Mouse (Mus musculus) embryo, embryonic 11 days (tissue): ENCODE data around the gene Dnah17.

Experiments
- DNase-seq: peaks from one replicate; pipeline ENCODE4 v3.0.0-alpha.2; 2015

Dnah17 gene

DNA sequence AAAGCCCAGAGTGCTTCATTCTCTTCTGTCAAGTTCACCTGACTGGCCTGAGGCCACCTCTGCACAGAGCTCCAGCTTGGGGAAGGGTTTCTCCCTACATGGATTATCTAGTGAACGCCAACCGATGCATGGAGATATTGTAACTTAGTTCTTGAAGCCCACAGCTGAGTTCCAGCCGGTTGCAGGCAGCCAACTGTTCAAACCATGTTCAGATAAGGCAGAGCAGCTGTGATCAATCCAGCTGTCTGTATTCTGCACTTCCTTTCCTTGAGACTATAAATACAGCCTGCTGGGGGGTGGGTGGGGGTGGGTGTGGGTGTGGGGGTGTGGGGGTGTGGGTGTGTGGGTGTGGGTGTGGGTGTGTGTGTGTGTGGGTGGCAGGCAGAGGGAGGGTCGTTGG is 45.3 kb downstream of the Dnah17 start:
- DNase-seq: no peak

DNA sequence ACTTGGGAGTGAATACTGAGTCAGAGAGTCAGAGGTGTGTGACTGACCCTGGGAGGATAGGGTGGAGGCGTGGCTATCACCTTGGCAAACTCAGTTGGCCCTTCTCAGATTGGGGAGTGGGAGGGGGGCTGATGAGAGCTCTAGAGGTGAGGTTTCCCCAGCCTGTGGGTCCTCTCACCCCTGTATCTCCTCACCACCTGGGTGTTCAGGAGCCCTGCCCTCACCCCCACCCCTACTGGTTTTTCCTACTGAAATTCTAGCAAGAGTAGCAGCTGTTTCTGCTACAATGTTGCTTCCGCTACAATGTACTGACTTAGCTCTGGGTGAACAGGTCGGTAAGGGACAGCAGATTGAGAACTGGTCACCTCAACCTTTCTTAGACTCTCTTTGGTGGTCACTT is 46.2 kb downstream of the Dnah17 start:
- DNase-seq: no peak

DNA sequence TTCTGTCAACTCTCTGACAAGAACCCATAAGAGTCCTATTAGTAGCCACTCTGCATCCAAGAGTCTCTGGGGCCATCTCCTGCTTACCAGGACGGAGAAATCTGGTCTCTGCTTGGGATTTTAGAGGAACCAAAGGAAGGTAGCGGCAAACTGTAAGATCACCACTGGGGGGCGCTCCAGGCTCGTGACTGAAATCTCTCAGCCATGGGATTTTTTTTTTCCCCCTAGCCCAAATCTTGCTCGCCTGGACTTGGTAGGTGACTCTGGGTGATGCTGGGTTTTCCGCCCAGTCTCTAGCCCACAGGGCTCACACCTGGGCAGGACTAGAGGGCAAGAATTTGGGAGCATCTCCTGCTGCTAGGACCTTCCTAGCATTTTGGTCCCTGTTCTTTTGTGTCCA is 46.6 kb downstream of the Dnah17 start:
- DNase-seq: peak; percentile 84

DNA sequence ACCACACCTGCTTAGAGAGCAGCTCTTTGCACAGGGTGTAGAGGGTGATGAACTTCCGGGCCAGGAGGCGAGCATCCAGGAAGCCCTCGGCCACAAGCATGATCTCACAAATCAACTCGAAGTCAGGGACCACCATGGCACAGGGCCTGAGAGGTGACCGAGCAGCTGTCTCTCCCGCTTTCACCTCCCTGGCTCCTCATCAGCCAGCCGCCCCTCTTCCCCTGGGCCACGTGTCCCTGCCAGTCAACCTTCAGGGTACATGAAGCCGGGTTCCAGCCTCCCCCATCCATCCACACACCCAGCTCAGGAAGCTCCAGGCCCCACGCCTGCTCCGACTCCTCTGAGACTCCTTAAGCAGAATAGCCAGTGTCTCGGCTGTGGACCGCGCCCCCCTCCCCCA is 48.1 kb downstream of the Dnah17 start:
- DNase-seq: no peak

DNA sequence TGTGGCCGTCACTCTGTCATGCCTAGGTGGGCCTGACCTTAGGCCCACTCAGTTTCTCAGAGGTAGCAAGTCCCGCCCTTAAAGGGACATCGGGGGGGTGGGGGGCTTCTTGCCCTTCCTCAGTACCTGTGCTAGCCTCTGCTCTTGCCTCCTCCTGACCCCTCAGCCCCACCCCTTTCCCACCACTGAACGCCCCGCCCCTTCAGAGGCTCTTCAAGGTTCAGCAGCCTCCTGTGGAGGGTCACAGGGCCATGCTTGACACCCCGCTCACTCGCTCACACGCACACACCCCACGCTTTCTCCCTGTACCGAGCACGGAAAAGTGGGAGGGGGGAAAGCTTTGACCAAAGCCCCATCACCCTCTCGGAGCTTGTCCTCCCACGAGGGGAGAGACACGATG is 50.7 kb downstream of the Dnah17 start:
- no peak for DNase-seq

DNA sequence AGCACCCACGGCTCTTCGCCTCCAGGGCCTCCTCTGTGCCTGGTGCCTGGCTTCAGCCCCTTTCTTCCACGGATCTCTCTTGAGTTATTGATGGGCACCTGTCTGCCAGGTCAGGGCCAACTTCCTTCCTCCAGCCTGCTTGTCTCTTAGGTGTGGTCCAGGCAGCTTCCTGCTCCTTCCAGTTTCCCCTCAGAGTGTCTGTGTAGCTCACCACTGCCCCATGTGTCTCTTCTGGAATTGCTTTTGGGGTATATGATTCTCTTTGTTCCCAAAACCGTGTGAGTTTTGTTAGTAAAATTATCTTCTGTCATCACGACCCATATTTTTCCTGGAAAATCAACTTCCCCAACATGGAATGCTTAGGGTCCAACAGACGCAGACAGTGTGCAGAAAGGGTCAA is 53.5 kb downstream of the Dnah17 start:
- DNase-seq: no peak

DNA sequence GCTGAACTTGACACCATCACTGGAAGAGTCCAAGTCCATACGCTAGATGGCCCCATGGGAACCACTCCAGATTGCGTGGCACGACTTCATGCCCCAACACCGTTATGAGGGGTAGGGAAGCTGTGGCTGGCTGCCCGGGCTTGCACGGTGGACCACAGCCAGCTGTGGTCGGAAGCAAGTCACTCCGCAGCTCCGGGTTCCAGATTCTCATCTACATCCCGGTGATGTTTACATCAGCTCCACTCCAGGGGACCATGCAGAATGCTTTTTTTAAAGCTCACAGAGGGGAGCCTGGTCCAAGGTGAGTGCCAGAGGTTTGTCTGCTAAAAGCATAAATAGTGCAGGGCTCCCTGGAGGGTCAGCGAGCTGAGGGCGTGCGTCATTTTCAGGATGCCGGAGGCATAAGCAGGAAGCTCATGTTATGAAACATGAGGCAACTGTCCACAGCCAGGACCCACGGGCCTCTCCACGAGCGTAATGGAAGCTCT is 55.4 kb downstream of the Dnah17 start:
- DNase-seq: no peak

DNA sequence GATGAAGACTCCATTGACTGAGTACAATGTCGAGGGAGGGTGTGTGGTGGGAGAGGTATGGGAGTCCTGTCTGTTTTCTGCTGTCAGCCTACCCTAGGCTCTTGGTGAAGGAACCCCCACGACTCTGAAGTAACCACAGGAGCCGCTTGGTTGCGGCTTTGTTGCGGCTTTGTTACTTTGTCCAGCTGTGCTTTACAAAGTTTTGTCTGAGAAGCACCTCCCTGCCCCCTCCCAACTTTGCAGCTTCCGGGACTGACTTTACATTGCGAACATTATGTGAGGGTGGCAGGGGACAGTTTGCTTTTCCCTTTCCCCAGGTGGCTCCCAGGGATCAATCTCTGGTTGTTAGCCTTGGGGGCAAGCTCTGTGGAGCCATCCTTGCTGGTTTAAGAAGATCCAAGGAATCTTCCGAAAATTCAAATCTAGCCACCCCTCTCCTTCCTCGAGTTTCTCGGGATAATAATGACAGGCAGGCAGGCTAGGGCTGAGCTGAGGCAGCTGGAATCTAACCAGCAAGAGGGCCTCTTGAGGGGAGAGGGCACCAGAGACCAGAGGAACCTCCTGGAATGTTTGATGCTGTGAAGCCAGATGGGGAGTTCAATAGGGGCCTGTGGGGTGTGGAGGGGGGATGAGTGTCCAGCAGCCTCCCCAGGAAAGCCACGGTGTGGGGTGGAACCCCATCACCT is 59.1 kb downstream of the Dnah17 start:
- no peak for DNase-seq

DNA sequence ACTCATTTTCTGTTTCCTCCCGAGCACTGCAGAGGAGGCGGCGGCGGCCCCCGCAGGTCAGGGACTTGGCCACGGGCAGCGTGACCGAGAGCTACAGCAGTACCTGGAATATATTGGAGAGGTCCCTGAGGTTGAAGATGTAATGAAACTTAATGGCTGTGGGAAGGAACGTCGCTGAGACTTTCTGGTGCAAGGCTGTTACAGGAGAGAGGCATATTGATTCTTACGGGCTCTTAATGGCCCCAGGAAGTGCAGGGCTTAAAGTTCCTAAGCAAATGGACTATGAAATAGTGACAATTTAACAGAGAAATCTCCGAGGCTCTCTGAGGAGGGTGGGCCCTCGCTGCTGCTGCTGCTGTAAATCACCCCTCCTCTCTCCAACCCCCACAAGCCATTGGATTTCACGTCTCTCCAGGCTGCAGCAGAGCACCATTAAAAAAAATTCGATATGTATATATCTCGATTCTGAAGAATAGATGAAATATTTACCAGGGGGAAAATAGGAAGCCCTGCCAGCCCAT is 61.6 kb downstream of the Dnah17 start:
- no peak for DNase-seq

DNA sequence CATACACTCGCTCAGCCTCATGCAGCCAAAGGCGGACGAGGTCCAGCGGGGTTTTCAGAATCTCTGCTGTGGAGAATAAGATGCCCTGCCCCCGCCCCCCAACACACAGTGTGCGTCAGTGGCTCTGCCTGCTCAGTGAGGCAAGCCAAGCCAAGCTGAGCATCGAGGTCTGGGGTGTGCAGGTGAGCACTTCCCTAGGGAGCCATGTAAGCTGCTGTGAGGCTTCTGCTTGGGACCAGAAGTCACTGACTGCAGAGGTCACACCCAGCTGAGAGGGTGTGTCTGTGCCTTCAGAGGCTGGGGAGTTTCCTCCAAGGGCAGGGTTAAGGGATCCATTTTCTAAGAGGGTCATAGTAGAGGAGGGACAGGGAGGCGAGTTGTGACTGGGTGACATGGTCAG is 62.8 kb downstream of the Dnah17 start:
- no peak for DNase-seq

DNA sequence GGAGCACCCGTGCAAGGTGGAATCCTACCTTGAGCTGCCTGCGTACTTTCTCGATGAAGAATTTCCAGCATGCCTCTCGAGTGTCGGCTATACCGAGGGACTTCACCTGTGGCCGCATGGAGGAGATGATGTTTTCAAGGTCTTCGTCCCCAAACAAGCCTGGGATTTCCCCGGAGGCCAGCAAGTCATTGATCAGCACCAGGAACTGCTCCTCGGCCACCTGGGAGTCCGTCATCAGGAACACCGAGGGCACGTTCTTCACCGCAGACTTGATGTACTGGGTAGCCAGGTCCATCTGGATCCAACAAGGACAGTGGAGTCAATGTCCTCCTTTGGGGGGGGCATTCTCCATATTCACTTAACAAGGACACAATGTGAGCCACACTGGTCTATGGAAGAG is 70.4 kb downstream of the Dnah17 start:
- no peak for DNase-seq

DNA sequence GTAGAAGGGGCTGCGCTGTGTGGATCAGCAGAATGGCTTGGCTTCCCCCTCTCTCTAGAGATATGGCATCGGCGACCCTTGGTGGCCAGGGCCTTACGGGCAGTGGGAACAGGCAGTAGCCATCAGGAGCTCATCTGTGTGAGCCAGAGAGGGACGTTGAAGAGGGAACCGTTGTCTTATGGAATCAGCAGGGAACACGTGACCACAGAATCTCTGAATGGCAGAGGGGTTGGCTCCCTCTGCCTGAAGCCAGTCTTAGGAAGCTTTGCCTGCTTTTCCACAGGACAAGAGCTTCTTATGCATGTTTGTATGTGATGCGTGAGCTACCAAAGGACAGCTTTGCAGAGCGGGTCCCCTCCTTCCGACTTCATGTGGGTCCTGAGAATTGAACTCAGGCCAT is 71.6 kb downstream of the Dnah17 start:
- no peak for DNase-seq

DNA sequence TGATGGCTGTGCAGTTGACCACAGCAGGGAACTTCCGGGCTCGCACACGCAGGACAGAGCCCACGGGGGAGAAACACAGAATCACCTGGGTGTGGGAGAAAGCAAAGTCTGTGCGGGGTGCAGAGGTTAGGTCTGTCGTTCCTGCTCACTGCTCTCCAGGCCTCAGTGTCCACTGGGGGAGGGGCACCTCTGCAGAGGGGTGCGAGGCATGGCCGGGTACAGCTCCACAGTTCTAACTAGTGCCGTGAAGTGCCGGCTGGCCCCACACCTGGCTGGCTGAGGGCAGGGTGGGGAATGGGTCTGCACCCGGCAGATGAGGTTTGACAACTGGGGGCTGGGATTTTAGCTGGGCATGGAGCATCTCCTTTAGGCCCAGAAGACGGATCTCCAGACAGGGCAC is 72.1 kb downstream of the Dnah17 start:
- DNase-seq: no peak

DNA sequence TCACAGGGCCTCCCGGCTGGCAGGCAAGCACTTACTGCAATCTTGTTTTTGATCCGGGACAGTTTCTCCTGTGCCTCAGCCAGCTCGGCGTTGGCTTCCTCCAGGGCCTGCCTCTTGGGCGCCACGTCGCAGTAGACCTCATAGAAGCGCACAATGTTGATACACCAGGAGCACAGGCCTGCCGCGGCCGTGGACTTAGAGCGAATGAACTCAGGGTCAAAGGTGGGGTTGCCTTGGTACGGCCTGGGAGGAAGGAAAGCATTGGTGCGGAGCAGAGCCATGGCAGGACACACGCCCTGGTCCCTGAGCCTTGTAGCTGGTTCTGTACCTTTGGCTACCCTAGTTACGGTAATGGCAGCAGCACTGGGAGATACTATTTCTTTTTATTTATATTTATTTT is 80.3 kb downstream of the Dnah17 start:
- DNase-seq: no peak

DNA sequence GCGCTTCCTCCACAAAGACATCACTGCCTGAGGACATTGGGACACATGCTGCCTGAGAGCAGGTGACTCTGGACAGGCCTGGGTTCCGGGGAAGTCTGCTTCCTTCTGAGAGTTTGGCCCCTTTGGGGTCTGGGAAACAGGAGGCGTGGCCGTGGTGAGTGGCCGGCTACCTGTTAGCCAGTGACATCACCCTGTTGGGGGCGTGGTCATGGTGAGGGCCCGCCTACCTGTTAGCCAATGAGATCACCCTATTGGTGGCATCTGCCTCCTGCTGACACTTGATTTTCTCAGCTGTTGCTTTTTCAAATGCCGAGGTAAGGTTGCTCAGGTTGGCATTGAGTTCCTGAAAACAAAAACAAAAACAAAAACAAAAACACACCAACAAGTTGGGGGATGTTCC is 80.8 kb downstream of the Dnah17 start:
- peak; percentile 42 for DNase-seq

DNA sequence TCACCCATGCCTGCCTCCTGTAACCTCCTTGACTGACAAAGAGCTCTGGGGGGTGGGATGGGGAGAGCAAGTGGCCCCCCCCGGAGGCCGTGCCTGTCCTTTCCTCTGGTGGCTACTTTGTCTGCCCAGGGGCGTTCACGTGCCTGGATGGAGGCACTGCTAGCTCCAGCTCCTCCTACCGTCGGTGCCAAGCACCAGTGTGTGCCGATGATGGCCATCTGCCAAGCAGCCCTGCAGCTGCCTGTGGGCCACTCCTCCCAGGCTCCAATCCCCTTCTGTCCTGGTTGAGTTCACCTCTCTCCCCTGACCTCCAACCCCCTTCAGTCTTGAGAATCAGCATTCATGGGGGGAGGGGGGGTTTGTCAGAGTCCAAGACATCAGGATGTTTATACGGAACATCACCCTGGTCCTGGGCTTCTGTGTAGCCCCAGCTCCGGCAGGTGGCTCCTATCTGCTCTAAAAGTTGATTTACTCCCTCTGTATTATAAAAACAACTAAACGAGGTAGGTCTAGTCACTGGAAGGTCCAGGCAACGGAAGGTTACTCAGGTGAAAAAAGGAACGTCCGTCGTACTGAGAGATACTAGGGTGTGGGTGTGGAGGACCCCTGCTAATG is 87.0 kb downstream of the Dnah17 start:
- DNase-seq: no peak

DNA sequence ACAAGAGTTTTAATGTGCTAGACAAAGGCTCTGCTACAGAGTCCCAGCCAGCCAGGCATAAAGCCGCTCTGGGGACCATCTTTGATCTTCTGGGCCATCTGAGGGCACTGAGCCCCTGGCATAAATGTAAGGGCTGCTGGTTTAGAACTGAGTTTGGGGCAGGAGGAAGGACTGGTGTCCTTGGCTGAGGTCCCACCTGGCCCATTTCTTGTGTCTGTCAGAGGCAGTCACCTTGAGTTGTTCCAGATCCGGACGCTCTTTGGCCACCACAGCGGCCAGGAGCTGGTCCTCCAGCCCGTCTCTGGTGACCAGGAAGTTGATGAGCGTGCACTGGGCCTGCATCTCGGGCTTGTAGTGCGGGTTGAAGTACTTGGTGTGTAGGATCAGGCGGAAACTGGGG is 87.6 kb downstream of the Dnah17 start:
- no peak for DNase-seq

DNA sequence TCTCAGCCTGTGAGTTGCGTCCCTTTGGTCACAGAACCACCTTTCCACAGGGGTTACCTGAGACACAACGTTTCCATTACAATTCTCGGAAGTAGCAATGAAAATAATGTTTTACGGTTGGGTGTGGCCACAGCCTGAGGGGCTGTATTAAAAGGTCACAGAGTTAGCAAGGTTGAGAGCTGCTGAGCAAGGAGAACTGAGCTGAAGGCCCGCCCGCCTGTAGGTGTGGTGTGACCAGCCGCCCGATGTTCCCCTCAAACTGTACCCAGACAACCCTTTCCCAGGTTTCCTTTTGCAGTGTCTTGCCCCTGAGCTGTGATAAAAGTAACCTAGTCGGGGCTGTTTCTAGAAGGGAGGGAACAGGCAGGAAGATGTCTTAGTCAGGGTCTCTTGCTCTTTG is 95.4 kb downstream of the Dnah17 start:
- no peak for DNase-seq

DNA sequence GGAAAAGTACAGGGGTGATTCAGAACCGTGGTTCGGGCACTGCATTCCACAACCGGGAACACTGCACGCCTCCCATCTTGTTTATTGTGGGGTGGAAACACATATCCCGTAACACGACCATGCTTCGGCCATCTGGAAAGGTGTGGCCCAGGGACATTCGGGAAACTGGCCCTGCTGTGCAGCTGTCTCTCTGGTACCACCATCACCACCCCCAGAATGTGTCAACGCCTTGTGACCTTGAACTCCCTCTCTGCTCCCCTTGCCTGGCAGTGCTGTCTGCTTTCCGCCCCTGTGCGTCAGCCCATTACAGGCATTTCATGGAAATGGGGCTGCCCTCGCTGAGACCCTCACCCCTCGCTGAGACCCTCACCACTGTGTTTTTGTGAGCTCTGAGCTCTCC is 96.0 kb downstream of the Dnah17 start:
- DNase-seq: no peak

DNA sequence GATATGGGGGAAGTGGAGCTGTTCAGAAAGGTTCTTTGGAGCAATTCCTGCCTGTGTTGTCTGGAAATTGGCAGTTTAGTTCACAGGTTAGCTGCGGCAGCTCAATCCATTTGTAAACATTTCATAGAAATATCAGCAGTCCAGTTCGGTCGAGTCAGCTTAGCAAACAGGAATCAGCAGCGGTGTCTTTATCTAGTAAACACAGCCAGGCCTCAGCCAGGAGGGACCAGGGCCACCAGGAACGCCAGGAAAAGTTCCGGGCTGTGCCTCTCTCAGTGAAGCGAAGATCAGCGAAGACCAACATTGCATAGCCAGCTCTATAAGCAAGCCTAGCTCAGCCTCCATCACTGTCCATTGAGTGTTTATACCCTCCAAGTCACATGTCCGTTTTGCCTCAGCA is 99.3 kb downstream of the Dnah17 start:
- no peak for DNase-seq

DNA sequence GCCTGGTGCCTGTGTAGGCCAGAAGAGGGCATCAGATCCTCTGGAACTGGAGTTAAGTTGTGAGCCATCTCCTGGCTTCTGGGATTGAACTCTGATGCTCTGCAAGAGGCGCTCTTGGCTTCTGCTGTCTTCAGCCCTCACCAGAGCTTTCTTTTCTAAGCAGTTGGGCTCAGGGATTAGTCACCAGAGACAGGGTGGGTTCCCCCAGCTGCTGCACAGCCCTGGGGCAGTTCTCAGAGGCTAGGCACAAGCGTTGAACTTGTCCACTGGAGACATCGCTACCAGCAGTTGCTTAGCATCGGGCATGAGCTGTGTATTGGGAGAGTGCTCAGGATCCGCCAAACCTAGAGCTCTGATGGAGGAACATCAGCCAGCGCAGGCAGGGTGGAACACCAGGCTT is 101.3 kb downstream of the Dnah17 start:
- no peak for DNase-seq

DNA sequence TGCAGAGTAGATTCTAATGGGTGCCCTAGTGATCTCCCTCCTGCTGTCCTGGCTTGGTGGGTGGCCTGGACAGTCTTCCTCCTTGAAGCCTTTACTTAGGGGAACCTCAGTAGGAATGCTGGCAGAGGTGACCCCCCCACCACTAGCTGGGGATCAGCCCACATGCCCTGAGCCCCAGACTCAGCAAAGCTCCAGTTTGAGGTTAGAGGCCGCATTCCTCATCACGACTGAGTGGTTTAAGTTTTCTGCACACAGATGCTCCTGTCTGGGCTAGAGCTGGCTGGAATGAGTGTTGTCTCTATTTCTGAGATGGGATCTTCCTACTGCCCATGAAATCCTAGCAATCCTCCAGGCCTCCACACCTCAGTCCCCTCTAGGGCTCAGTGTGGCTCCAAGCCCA is 106.3 kb downstream of the Dnah17 start:
- no peak for DNase-seq

DNA sequence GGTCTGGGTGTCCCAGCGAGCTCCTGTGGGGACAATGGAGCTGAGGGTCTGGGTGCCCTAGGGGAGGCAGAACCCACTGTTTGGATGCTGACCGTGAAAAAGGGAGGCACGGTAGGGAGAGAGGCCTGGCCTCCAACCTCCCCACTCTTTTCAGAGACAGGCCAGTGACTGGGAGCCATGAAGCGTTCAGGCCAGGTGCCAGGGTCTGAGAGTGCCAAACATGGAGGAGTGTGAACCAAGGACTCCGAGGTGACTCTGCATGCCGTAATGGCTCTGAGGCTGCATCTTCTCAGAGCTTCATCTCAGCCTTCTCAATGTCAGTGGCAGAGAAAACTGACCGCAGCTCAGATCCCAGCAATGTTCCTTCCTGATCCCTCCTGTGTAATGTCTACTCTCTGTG is 107.0 kb downstream of the Dnah17 start:
- no peak for DNase-seq

DNA sequence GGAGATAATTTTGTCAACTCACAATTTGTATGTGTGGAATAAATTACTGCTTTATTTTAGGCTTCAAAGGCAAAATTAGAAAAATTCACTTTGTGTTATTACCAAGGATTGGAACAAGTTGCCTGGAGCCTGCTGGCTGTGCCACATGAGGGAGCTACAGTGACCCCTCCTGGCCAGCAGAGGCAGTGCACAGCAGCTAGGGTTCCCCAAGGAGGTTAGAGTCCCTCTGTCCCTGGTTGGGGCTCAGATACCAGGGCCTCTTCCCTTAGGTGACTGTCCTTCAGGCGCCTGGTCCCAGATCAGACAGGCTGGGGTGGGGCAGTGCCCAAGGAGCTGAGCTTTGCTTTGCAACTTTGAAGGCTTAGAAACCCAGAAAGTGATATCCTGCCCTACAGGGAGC is 108.6 kb downstream of the Dnah17 start:
- DNase-seq: peak; percentile 74

DNA sequence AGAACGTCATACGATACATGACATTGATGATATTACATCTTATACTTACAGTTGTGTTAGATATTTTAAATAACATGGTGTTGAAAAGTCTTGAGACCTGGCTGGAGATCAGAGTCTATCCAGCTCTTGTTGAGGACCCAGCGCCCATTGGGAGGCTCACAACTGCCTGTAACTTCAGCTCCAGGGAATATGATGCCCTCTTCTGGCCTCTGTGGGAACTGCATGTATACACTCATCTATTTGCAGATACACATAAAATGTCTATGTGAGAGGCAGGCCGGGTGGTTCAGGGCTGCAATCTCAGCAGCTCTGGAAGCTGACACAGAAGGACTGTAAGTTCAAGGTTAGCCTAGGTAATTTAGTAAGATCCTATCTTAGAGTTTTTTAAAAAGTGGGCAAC is 112.1 kb downstream of the Dnah17 start:
- DNase-seq: no peak
